Mouse (Mus musculus) olfactory bulb, adult 2 months (tissue): ENCODE measurements around the gene Tnfsf15.

ENCODE experiments used
- CTCF ChIP-seq: fragments of 200-500 bp; IDR thresholded peaks from 2 replicates; pipeline ENCODE4 v1.5.1; 2012; ENCODE audit warnings: low read depth, mild to moderate bottlenecking, low read length, moderate library complexity; ENCODE audit not compliant: insufficient read depth
- POLR2A ChIP-seq: fragments of 200-500 bp; IDR thresholded peaks from 2 replicates; pipeline ENCODE4 v1.6.1; 2012; ENCODE audit warnings: mild to moderate bottlenecking, low read depth, low read length, moderate library complexity; ENCODE audit not compliant: insufficient read depth

DNA sequence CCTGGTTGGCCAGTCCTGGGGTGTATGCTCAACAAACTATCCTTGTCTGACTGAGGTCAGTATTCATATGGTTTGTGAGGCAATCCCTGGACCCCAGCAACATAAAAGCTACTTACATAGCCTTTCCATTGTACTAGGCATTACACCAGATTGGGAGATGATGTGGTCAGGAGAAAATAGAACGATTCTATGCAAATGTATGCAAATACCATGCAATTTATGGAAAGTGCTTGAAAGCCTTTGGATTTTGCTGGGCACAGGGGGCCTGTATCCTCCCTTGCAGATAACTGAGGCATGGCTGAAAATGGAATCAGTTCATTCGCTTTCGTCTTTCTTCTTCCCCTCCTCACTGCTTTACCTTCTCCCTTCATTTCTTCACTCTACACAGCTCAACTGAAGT is 63.4 kb downstream of the Tnfsf15 start:
- TF ChIP-seq CTCF (no peak), POLR2A (no peak)
